Mouse (Mus musculus): ENCODE measurements at regions not wholly inside any gene's neighbourhood (a gene's known extent, or its start where the extent isn't known, plus 50 kb on each side); places are given as distances from the start of the nearest gene placed in this dataset.
A peak's percentile ranks its signal among the peaks of the same experiment; 100 is the strongest.

DNA sequence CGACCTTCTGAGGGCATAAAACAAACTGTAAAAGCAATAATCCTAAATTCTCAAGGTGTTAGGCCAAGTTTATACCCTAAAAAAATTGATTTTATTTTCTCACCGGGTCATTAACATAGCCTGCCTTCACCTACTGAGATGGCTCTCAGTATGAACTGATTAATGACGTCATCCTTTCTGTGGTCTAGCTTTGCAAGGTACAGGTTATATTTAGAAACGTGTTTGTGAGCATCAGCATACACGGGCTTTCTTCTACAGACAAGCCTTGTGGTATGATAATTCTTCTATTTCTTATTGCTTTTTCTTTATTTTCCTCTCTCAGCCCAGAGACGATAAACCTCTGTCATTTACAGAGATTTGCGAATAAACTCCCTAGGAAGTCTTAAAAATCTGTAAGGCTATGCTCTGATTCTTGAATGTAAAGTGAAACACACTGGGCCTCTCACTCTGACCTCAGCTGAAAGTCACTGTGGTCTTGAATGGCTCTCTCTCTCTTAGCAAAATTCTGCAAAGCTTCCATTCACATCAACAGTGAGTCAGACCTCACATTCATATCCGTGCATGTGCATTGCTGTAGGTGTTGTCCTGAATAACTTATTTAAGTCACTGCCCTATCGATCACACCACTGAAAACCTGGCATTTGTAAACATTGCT lies 534.3 kb downstream of the Epha4 start:
- no peak for ATAC-seq (replicated peaks; ENCODE audit: poor library complexity)

DNA sequence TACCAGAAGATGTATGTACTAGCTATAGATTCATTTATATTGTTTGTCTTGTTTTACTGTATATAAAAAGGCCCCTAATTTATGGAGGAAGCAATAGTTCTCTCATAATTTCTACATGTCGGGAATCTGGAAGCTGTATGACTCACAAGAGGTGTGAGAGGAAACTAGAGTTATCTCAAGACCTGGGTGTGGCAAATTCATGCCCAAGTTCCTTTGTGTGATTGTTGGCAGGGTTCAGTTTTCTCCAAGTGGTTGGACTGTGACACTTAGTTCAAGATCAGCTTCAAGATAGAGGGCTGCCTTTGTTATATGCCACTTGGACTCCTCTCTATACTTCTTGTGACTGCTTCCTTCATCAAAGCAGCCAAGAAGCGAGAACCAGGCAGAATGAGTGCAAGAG lies 521.1 kb downstream of the Epha4 start:
- ATAC-seq (replicated peaks; ENCODE audit: poor library complexity) = no peak

DNA sequence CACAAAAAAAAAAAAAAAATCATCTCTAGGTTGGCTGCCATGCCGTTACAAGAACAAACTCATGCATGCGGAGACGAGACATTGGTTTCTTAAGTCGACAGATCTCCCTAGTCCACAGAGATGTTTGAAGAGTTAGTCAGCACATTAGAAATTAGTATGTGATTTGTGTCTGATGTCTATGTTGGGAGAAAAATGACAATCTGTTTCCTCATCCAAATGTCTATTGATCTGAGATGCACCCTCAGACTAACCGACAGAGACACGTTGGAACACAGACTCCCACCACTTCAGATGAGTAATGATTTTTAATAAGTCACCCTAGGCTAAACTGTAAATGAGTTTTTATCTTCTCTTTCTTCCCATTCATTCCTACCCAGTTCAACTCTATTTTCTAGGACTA lies 506.9 kb downstream of the Epha4 start:
- ATAC-seq (replicated peaks; ENCODE audit: poor library complexity) = no peak

DNA sequence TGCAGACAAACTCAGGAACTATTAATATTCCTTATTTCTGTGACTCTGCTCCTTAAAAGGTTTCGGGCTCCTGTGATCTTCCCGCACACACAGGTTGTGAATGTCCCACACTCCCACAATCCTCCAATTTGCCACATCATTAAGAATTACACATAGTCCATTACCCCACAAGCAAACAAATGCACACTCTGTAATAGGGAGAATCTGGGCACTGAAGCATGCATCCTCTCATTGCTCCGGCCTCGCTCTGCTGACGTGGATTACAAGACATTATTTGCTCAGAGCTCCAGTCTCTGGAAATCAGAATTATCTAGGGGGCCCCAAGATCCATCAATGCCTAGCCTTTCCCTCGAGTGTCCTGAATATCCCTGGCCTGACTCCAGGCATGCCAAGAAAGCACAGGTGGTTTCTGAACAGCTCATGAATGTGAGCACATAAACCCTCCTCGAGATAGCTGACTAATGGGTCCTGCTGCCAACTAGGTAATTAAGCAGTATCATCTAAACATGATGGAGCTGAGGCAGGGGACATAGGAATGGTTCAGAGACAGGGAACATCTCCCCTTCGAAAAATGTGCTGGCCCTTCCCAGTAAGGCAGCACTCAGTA lies 504.2 kb downstream of the Epha4 start:
- ATAC-seq (replicated peaks; ENCODE audit: poor library complexity) = no peak

DNA sequence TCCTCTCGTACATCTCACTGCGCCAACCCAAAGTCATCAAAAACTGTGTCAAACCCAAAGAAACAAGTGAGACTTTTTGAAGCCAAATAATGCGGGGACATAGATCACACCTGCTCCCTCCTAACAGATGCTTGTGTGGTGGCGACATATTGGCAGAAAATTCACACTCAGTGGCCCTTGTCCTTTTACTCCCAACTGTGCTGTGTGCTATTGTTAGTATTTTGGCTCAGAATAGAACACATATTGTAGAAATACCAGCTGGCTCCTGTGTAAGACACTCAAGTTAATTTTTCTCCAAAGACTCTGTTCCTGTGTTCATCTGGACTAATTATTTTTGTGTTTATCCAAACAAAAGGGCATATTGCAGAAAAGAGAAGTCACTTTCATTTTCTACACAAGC lies 487.2 kb downstream of the Epha4 start:
- no peak for ATAC-seq (replicated peaks; ENCODE audit: poor library complexity)

DNA sequence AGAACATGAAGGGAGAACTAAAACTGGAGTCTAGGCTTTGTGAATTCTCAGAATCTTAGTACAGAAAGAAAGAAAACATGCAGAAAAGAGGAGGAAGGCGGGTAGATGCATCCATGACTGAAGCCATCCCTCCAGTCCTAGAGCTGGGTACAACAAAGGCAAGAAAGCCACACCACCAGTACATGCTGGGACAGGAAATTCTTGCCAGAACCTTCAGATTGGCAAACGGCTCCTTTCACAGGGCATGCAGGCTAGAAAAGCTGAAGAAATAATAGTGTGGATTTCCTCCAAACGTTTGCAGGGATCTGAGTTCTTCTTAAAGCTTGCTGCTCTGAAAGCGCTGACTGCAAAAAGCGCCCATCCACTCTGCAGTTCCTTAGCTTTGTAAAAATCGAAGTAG lies 486.7 kb downstream of the Epha4 start:
- ATAC-seq (replicated peaks; ENCODE audit: poor library complexity) = no peak

DNA sequence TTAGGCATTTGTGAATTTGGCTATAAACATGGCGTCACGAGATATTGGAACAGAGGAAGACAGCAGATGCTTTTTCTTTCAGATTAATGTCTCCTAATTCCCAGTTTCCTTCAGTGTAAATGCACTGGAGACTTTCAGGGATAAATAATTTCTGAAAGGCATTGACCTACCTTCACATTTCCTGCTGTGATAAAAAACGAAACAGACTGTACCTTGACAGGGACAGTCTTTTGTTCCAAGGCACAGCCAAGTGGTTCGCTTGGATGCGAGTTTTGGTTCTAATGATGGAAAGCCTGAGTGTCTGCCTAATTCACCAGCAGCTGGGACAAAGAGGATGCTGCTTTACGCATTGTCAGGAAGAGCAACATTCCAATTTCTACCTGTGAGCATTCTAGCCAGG lies 485.8 kb downstream of the Epha4 start:
- ATAC-seq (replicated peaks; ENCODE audit: poor library complexity) = no peak

DNA sequence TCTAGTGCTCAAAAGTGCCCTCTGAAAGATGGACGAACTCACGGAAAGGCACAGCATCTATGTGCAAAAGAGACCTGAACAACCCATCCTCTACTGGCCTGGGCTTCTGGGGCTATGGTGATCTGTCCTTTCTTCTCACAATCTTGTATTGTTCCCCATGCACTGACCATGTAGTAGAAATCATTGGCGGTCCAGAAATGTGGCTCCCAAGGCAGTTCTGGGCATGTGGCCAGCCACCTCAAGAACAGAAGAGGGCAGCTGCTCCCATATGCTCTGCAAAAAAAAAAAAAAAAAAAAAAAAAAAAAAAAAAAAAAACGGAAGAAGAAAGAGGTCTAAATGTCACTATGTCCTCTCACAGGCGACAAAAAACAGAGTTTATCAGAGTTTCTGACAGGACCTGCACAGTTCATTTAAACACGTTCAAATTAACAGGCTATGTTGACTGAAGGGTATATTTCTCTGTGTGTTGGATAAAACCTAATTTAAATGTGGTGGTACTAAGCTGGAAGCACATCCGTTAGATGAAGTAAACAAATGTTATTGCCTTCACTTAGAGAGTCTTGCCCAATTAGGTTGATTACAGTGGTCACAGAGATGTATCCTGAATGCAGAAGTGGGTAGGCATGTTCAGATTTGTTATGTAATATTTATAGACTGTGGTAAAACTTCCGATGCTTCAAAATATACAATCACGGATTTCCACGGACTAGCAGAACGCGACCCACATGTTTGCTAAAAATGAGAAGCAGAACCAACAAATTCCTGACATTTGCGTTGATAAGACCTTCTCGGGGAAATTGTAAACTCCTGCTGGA lies 470.9 kb downstream of the Epha4 start:
- peak; percentile 64 for ATAC-seq (replicated peaks; ENCODE audit: poor library complexity)

DNA sequence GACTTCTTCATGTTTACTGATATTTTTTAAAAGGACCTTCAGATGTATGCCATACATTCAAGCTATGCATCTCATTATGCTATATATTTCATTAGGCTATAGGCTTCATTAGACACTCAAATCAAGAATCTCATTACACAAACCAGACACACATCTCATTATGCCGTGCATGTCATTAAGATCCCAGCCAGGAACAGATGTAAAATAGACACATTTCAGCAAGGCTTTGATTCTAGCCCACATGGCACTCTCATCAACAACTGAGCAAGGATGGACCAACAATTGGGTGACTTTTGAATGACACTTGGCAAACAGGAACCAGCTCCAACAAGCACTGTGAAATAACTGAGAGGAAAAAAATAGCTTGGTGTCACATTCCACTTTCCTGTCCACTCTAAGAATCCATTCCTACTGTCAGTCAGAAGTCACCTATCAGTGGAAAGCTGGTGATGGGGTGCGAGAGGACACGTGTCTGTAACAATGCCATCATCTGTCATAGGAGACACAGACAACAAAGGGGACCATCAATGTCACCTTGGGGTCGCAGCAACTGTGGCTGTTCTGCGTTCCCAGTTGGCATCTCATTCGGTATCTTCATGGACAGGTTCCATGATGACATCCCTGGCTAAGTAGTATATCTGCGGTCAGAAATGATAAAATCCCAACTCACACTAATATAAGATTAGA lies 466.0 kb downstream of the Epha4 start:
- no peak for ATAC-seq (replicated peaks; ENCODE audit: poor library complexity)

DNA sequence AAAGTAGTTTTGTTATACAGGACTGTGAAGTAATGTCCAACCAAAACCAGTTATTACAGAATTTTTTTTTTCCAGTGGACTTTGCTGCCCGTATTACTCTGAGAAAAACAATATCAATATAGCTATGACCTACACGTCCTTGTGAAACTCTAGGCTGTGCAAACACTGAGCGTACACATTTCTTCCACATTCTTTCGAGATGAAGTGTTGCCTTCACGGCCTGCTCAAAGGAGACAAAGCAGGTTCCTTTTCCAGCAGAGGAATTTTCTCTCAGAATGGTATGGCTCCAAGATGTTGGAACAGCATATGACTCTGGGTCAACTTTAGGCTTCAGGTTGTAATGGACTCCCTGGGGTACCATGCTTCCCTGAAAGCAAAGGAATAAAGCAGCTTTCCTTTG lies 463.6 kb downstream of the Epha4 start:
- no peak for ATAC-seq (replicated peaks; ENCODE audit: poor library complexity)

DNA sequence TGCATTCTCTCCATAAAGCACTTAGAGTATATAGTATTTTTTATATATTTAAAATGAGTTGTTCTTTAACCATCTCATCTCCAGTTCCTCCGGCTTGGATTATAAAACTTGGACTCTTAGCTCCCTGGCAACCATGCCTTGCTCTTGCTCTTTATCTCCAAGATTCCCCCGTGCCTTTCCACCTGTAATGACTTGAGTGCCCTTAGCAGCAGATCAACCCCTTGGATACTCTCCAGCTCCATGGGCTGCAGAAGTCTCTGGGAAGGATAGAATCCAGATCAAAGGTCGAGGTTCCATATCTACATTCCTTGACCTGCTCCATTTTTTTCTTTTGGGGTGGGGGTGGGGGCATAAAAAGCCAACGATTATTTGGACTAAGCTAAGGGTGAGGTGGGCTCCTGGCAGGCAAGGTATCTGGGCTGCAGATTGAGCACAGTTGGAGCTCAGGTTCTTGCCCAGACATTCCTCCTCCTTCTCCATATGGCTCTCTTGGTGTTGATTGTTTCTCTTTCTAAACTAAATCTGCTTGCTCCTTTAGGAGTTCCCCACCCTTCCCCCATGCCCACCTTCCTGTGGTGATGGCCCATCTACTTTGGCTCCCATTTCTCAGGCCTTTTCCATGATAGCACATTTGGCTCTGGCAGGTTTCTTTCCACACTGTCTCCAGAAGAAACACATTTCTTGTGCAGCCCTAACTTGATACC lies 460.9 kb downstream of the Epha4 start:
- ATAC-seq (replicated peaks; ENCODE audit: poor library complexity) = no peak

DNA sequence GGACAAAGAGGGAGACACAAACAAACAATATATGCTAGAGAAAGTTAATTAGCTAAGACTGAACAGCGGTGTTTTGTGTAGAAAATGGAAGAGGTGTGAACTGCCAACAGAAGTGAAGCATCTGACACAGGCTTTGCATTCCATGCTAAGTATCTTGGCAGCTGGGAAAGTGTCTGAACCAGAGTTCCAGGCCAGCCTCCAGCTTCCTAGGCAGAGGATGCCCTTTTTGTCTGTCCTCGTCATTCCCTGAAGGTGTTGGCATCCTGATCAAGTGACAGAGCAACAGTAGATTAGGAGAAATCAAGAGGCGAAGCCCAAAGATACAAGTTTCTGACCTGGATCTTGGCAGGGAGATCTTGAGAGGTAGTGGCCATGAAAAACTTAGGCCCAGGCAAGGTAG lies 452.4 kb downstream of the Epha4 start:
- ATAC-seq (replicated peaks; ENCODE audit: poor library complexity) = no peak

DNA sequence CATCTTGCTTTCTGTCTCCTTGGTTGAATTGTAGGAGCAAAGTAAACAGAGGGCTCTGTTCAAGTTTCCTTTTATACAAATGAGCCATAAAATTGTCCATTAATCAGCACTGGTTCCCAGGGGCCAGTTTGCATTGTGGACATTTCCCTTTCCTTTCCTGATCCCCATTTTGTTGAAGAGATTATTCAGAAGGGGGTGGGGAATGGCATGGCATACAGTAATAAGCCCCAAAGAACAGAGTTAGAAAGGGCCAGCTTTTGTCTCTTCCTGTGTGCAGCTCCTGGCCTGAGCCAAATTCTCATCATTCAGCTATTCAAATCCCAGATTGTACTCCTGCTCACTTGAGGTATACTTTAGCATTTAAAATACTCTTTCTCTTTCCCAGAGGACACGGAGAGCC lies 441.8 kb downstream of the Epha4 start:
- no peak for ATAC-seq (replicated peaks; ENCODE audit: poor library complexity)

DNA sequence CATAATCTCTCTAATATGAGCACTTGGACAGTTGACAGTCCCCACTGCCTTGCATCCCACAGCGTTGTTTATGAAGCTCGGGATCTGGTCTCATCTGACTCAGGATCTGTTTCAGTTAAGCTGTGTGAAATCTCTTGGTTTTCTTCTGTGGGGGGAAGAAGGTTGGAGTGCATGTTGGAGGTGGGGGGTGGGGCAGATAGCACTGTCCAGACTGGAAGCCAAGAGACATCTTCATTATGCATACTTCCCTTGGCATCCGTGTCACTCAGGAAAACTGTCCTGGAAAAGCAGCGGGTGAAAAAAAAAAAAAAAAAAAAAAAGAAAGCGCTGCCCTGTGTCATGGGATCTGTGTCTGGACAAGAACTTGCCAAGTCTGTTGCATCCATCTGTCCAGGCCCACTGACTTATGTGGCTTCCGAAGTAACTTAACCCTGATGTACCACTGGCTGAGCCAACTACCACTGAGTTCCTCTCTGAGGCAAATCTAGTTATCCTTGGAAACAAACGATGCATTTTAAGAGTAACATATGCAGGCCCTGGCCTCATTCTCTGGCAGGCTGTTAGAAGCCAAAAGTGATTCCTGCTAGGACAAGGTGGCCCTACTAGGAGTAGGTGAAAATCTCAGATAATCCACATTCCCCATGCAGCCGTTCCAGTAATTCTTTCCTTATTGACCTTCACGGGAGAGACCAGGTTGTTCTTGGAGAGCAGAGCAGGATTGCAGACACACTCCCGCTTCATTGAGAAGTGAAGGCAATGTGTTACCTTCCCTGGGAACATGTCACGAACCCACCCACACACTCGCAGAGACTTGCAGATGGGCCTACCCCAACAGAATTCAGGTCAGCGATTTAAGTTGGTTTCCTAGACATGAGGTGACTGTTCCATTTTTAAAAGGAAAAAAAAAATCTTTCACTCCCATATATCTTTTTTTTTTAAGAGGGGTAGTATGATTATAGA lies 439.7 kb downstream of the Epha4 start:
- no peak for ATAC-seq (replicated peaks; ENCODE audit: poor library complexity)

DNA sequence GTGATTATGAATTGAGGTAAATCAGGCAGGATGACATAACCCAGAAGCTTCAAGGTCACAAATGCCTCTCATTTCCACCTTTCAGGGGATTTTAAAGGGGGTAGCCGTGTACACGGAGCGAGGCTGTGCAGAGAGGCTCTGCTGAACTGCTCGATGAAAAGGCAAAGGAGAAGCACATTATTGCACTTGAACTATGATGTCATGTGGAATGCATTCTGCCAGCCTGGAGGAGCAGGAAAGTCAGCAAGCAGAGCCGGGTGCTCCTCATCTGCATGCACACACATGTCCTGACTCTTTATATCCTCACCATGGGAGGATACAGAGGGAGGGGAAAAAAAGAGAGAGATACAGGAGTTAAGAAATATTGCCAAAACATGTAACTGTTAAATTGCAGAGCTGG lies 434.1 kb downstream of the Epha4 start:
- ATAC-seq (replicated peaks; ENCODE audit: poor library complexity) = no peak

DNA sequence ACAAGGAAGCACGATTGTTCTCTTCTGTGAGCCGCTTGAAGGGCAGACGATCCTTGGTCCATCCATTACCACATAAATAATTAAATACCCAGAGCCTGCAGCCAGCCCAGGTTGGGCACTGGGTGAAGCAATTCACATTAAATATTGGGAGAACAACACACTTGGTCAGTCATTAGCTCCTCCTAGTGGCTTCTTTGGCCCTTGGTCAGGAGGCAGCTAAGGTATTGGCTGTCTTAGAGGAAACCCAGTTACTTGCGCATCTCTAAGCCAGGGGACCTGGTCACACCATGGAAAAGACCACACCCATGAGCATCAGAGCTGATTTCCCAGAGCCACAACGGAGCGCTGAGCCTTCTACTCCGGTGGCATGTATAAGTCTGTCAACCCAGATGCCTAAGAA lies 433.2 kb downstream of the Epha4 start:
- 0 out of 2 replicates have a peak, but pooled peaks have one; percentile 17 for ATAC-seq (replicated peaks; ENCODE audit: poor library complexity)

DNA sequence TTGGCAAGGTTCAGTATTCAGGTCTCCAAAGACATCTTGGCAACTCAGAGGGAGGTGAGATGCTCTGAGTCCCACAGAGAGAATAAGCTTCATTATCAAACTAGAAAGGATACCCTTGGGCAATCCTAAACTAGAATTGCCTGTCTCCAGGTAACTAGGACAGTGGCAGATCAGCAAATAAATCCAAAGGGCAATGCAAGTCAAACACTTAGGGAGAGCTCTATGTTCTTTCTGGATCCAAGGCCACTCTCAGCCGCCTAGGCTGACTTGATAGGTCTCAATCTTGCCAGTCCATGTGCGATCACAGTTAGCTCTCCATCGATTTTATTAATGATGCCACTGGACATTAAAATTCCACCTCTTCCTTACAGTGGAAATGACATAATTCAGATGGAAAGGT lies 432.5 kb downstream of the Epha4 start:
- ATAC-seq (replicated peaks; ENCODE audit: poor library complexity) = no peak

DNA sequence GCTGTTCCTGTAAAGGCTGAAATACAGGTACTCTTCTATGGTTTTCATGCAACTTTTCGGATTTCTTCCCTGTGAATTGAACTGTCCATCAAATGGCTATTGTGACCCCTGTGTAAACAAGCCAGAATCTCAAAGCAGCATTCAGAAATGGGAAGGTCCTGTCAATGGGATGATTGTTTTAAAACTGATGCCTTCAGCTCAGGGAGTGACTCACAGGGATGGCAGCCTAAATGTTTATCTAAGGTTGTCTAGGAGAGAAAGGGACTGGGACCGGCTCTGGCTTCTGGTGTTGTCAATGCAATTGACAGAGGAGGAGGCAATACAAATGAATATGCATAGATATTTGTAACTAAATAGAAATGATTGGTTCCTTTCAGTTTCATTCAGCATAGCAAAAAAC lies 421.3 kb downstream of the Epha4 start:
- ATAC-seq (replicated peaks; ENCODE audit: poor library complexity) = no peak

DNA sequence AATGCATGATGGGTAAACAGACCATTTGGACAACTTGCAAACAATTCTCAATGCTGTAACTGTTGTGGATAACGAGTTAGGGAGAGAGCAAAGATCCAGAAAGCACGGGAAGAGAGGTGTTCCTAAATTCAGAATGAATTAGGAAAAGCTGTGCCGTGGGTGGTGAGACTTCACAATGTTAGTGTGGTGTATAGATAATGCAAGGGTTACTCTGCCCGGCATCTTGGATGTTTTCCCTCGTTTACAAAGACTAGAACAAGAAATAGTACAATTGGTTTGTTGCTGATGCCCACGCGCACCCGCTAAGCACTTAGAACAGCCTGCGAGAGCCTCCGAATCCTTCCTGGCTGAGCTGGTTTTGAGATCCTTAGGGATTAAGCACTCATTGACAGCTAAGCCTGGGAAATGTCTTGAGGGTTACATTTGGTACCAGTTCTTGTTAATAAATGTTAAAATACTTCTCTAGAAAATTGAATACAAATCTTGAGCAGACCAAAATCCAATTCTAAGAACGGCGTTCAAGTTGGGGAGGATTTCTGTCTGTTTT lies 413.1 kb downstream of the Epha4 start:
- no peak for ATAC-seq (replicated peaks; ENCODE audit: poor library complexity)

Data from megakaryocyte progenitor cell, adult 5-6 weeks (primary cell).